Mouse (Mus musculus): ENCODE data around the gene Strada. TPM values are rescaled to one million over a fixed set of nuclear protein-coding genes. Genes with fewer than 3 reads are reported as not detected.

The Strada gene
- total and polyA plus RNA-seq, 2 experiments from 2014 or later, result 25.0 to 39.2 TPM

GRCm38 (mm10) chr11:106198277-106198676 lies 3.7 kb downstream of the Strada start:
- H3K36me3 ChIP-seq (ENCODE audit: insufficient read depth, low read length), result peaks cover 21% of the 10 kb centered on the region; the same call in 1 of the 2 replicates
- ATAC-seq (no peak), DNase-seq (ENCODE audit: low spot score) (no peak)
- H3K4me1 ChIP-seq (ENCODE audit: insufficient read depth, low read length), result no peaks in the 10 kb centered on the region
- no peak overlapping the region for H3K9ac ChIP-seq (replicated peaks; ENCODE audit: low read length)
- no peak overlapping the region for H3K4me3 ChIP-seq (ENCODE audit: low read length)
- H3K27ac ChIP-seq, result no peak overlapping the region
- TF ChIP-seq CTCF (IDR thresholded peaks at IDR 0.05; ENCODE audit: low read depth), result no peak
- no peaks in the 10 kb centered on the region for H3K27me3 ChIP-seq (ENCODE audit: insufficient read depth, low read length)
- H3K9me3 ChIP-seq (ENCODE audit: low read length), result no peaks in the 10 kb centered on the region
- H3K4me2 ChIP-seq (ENCODE audit: low read depth, low read length), result no peak overlapping the region
- WGBS, result 96% methylated on average over 4 of the region's 4 CpGs

- no peaks in the 10 kb centered on the region for H3K9me3 ChIP-seq (ENCODE audit: low read length)
- ATAC-seq (no peak), DNase-seq (ENCODE audit: low spot score) (no peak)
- H3K4me1 ChIP-seq (ENCODE audit: insufficient read depth, low read length), result peaks cover 8% of the 10 kb centered on the region
- TF ChIP-seq CTCF (IDR thresholded peaks at IDR 0.05; ENCODE audit: low read depth), result no peak
- H3K4me2 ChIP-seq (ENCODE audit: low read depth, low read length), result no peak overlapping the region
- H3K27me3 ChIP-seq (ENCODE audit: insufficient read depth, low read length), result no peaks in the 10 kb centered on the region
- H3K36me3 ChIP-seq (ENCODE audit: insufficient read depth, low read length), result no peaks in the 10 kb centered on the region
- no peak overlapping the region for H3K4me3 ChIP-seq (ENCODE audit: low read length)
- H3K9ac ChIP-seq (replicated peaks; ENCODE audit: low read length), result no peak overlapping the region
- no peak overlapping the region for H3K27ac ChIP-seq
Measured at GRCm38 (mm10) chr11:106195341-106195740, 6.6 kb downstream of the Strada start.

- no peak overlapping the region for H3K9ac ChIP-seq (replicated peaks; ENCODE audit: low read length)
- H3K4me1 ChIP-seq (ENCODE audit: insufficient read depth, low read length), result peaks cover 8% of the 10 kb centered on the region
- no peak overlapping the region for H3K4me3 ChIP-seq (ENCODE audit: low read length)
- DNase-seq (ENCODE audit: low spot score) (no peak), ATAC-seq (no peak)
- H3K9me3 ChIP-seq (ENCODE audit: low read length), result no peaks in the 10 kb centered on the region
- H3K27ac ChIP-seq, result no peak overlapping the region
- no peaks in the 10 kb centered on the region for H3K36me3 ChIP-seq (ENCODE audit: insufficient read depth, low read length)
- TF ChIP-seq CTCF (IDR thresholded peaks at IDR 0.05; ENCODE audit: low read depth), result no peak
- WGBS, result 92% methylated on average over 7 of the region's 7 CpGs
- no peaks in the 10 kb centered on the region for H3K27me3 ChIP-seq (ENCODE audit: insufficient read depth, low read length)
- no peak overlapping the region for H3K4me2 ChIP-seq (ENCODE audit: low read depth, low read length)
Measured at GRCm38 (mm10) chr11:106194891-106195290, 7.1 kb downstream of the Strada start.

- 30% methylated on average over 3 of the region's 3 CpGs for WGBS
- H3K9ac ChIP-seq (replicated peaks; ENCODE audit: low read length), result peak overlapping the region; percentile 66
- peak overlapping the region; percentile 71 for H3K4me3 ChIP-seq (ENCODE audit: low read length)
- H3K9me3 ChIP-seq (ENCODE audit: low read length), result no peaks in the 10 kb centered on the region
- H3K4me1 ChIP-seq (ENCODE audit: insufficient read depth, low read length), result peaks cover 8% of the 10 kb centered on the region
- TF ChIP-seq CTCF (IDR thresholded peaks at IDR 0.05; ENCODE audit: low read depth), result no peak
- H3K27me3 ChIP-seq (ENCODE audit: insufficient read depth, low read length), result no peaks in the 10 kb centered on the region
- peak overlapping the region; percentile 68 for H3K27ac ChIP-seq
- no peaks in the 10 kb centered on the region for H3K36me3 ChIP-seq (ENCODE audit: insufficient read depth, low read length)
- ATAC-seq (no peak), DNase-seq (ENCODE audit: low spot score) (no peak)
- peak overlapping the region; percentile 78 for H3K4me2 ChIP-seq (ENCODE audit: low read depth, low read length)
Measured at GRCm38 (mm10) chr11:106194155-106194541, 7.8 kb downstream of the Strada start.

- H3K4me3 ChIP-seq (ENCODE audit: low read length), result peak overlapping the region; percentile 71
- WGBS, result under 1% methylated on average over 44 of the region's 44 CpGs
- H3K4me2 ChIP-seq (ENCODE audit: low read depth, low read length), result peak overlapping the region; percentile 78
- peak overlapping the region; percentile 68 for H3K27ac ChIP-seq
- H3K9ac ChIP-seq (replicated peaks; ENCODE audit: low read length), result peak overlapping the region; percentile 66
- TF ChIP-seq CTCF (IDR thresholded peaks at IDR 0.05; ENCODE audit: low read depth), result no peak; the same call in none of the 2 replicates
- no peaks in the 10 kb centered on the region for H3K27me3 ChIP-seq (ENCODE audit: insufficient read depth, low read length)
- DNase-seq (ENCODE audit: low spot score), result peak; percentile 98
- H3K4me1 ChIP-seq (ENCODE audit: insufficient read depth, low read length), result peaks cover 8% of the 10 kb centered on the region
- no peaks in the 10 kb centered on the region for H3K36me3 ChIP-seq (ENCODE audit: insufficient read depth, low read length)
- ATAC-seq, result peak; percentile 97
- H3K9me3 ChIP-seq (ENCODE audit: low read length), result no peaks in the 10 kb centered on the region
Measured at GRCm38 (mm10) chr11:106193371-106194154, 8.4 kb downstream of the Strada start.

GRCm38 (mm10) chr11:106192657-106193370 lies 9.2 kb downstream of the Strada start:
- Histone ChIP-seq H3K9me3 (ENCODE audit: low read length) (no peaks in the 10 kb centered on the region), H3K4me2 (ENCODE audit: low read depth, low read length) (peak overlapping the region; percentile 78), H3K27ac (peak overlapping the region; percentile 68), H3K4me3 (ENCODE audit: low read length) (peak overlapping the region; percentile 71), H3K36me3 (ENCODE audit: insufficient read depth, low read length) (no peaks in the 10 kb centered on the region), H3K9ac (replicated peaks; ENCODE audit: low read length) (peak overlapping the region; percentile 66), H3K4me1 (ENCODE audit: insufficient read depth, low read length) (peaks cover 8% of the 10 kb centered on the region), H3K27me3 (ENCODE audit: insufficient read depth, low read length) (no peaks in the 10 kb centered on the region)
- peak; percentile 10; the same call in 1 of the 2 replicates for ATAC-seq
- DNase-seq (ENCODE audit: low spot score), result no peak
- peak; percentile 49 for TF ChIP-seq CTCF (IDR thresholded peaks at IDR 0.05; ENCODE audit: low read depth)
- WGBS, result 11% methylated on average over 19 of the region's 19 CpGs
